Mouse (Mus musculus): ENCODE data around the gene Cdc25b.

DNA sequence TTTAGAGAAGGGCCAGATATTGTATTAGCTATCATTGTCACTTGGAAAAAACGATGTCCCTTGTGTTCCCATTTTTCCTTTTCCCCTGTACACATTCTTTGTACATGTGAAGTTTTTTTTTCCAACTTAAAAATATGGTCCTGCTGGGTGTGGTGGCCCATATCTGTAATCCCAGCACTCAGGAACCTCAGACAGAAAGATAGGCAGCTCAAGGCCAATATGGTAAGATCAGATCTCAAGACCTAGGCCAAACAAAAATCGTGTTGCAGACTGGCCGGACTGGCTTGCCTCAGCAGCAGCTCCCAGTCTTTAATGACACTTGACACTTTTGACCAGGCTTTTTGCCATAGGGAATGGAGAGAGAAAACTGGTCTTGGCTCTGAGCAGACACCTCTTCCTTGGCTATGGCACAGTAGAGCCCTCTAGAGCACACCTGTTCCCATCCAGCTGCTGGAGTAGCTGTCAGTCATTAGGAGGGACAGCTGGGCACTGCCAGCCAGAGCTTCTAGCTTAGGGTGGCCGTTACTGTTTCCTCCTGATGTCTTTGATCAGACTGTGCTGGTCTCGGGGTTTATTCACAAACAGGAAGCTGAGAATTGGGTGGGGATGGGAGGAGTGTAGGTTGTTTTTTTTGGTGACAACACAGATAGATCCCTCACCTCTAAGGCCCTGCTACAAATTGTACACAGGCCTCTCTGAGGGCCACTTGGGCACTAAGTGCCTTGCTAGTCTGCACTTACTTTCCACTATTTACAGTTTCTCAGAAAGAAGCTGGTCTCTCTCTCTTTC is 3.0 kb downstream of the Cdc25b start:
- TF ChIP-seq USF2 (conservative IDR thresholded peaks at IDR 0.05; ENCODE audit: low read depth, low read length): no peak
- no peak for TF ChIP-seq CTCF (conservative IDR thresholded peaks at IDR 0.05 in 1 of 2, IDR thresholded peaks at IDR 0.05 in 1 of 2; ENCODE audit: low read depth in 2 of 2, low read length in 2 of 2)
- no peak for TF ChIP-seq MXI1 (IDR thresholded peaks at IDR 0.05; ENCODE audit: low read depth, low read length)
- TF ChIP-seq ZMIZ1 (IDR thresholded peaks at IDR 0.05; ENCODE audit: low read depth, low read length): no peak
- TF ChIP-seq RCOR1 (conservative IDR thresholded peaks at IDR 0.05; ENCODE audit: low read depth, low read length): no peak
- TF ChIP-seq CHD1 (IDR thresholded peaks at IDR 0.05; ENCODE audit: low read depth, low read length): no peak
- TF ChIP-seq EP300 (IDR thresholded peaks at IDR 0.05; ENCODE audit: low read length): no peak
- TF ChIP-seq TCF12 (IDR thresholded peaks at IDR 0.05; ENCODE audit: low read depth, low read length): no peak
- no peak for TF ChIP-seq POLR2A (IDR thresholded peaks at IDR 0.05; ENCODE audit: low read depth, low read length)
- TF ChIP-seq ZC3H11A (IDR thresholded peaks at IDR 0.05; ENCODE audit: low read depth, low read length): no peak
- no peak for TF ChIP-seq BHLHE40 (IDR thresholded peaks at IDR 0.05; ENCODE audit: low read depth, low read length)
- no peak for TF ChIP-seq TBP (conservative IDR thresholded peaks at IDR 0.05; ENCODE audit: low read depth, low read length)
